Mouse (Mus musculus) left cerebral cortex, adult 11 months (tissue): Measurements from ENCODE around the gene Coa4.

Experiments used
- DNase-seq: peaks from one replicate; pipeline ENCODE4 v3.0.0; 2022; ENCODE audit warnings: low spot score

The Coa4 gene

GRCm38 (mm10) chr7:100504740-100505487, 32.0 kb upstream of the Coa4 start:
- DNase-seq: no peak

GRCm38 (mm10) chr7:100506494-100506893, 30.4 kb upstream of the Coa4 start:
- DNase-seq: no peak

DNA sequence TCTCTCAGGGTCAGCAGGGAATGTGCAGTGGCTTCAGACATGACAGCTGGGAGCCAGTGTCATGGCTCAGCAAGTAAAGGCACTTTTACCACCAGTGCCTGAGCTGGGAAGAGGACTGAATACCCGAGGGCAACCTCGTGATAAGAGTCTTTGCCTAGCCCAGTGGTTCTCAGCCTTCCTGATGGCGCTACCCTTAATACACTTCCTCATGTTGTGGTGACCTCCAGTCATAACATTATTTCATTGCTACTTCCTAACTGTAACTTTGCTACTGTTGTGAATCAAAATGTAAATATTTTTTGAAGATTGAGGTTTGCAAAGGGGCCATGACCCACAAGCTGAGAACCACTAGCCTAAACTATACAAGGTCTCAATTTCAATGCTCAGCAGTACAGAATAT, 28.2 kb upstream of the Coa4 start:
- no peak for DNase-seq

DNA sequence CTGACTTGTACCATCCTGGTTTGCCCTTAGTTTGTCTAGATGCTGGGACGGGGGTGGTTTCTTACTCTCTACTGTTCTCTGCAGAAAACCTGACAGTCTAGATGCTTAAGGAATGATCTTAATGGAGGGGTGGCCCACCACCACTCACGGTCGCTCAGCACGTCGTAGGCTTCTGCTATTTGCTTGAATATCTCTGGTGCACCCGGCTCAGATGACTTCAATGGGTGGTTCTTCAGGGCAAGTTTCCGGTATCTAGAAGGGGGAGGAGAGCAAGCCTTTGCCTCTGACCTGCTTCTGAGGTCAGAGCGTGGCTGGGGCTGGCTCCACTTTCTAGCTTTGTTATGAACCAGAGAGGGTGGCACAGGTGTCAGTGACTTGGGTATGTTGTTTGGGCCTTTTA, 25.3 kb upstream of the Coa4 start:
- no peak for DNase-seq

DNA sequence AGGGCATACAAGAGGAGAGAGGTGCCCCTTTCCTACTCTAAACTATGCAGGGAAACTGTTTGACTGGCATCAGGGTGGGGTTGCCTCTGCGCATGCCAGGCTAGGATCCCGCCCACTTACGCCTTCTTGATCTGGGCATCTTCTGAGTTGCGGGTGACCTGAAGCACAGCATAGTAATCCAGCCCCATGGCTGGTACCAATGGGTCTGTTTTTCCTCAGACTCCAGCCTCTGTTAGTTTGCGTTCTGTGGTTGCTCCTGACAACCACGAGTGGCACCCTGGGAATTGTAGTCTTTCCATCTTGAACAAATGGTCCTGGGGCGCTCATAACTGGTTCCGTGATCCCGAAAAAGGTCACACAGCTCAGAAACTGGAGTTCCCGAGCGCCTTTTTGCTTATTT, 22.3 kb upstream of the Coa4 start, which contains the start of gene Dnajb13:
Gene Dnajb13 (minus strand): TSS at position 388 of the 400 bp plus-strand sequence.
- no peak for DNase-seq

DNA sequence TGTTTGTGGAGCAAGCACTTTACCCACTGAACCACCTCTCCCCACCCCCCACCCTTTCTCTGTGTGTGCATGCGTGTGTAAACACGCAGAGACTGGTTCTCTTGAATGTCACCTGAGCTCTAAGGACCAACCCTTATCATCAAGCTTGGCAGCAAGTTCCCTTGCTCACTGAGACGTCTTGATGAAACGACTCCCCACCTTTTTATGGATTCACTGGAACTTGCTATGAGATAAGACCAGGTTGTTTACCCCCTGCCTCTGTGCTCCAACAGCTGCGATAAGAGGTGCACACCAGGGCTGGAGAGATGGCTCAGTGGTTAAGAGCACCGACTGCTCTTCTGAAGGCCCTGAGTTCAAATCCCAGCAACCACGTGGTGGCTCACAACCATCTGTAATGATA, 16.7 kb upstream of the Coa4 start:
- DNase-seq: no peak

DNA sequence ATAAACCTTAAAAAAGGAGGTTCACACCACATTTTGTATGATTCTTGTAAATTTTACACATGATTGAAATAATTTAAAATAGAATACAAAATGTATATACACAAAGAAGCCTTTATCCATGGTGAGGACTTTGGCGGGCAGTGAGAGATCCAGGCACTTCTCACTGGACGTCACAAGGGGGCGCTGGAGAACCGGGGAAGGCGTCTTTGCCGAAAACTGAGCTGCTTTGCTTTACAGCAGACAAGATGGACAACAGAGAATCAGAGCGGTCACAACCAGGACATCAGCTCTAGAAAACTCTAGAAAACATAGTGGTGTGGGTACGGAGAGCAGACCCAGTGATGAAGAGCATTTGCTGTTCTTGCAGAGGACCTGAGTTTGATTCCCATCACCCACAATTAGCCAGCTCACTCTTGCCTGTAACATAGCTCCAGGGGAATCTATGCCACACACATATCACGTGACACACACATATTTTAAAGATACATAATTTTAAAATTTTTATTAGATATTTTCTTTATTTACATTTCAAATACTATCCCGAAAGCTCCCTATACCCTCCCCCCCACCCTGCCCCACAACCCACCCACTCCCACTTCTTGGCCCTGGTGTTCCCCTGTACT, 16.1 kb upstream of the Coa4 start:
- DNase-seq: peak; percentile 30

- DNase-seq: no peak
Observed at GRCm38 (mm10) chr7:100522222-100522621, 14.6 kb upstream of the Coa4 start.

DNA sequence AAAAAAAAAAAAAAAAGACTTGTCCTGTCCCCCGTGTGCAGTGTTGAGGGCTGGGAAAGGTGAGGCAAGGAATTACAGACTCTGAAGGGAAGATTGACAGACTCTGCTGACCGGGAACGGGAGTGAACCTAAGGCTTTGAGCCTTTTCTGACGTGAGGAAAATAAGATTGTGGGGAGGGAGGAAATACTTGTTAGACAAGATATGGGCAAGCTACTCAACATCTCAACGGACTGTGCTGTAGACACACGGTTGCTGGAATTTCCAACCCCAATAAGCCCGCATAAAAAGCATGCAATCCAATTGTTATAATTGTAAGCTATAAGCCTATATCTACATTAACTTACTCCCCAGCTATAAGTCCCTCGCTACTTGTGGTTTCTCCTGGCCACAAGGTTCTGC, 12.2 kb upstream of the Coa4 start:
- no peak for DNase-seq

DNA sequence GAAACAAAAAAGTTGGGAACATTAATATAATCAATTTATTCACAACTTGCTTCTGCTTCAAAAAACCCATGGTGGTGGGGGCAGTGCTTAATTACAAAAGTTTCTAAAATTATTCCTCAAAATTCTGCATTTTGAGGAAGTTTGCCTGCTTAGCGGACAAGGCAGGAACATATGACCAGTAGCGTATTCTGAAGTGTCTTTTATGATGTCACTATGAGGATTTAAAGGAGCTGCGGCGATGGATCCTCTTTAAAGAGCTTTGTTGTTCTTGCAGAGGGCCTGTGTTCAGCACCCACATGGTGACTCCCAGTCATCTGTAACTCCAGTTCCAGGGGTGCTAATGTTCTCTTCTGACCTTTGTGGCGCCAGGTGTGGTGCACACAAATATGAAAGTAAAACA, 6.1 kb upstream of the Coa4 start:
- no peak for DNase-seq

DNA sequence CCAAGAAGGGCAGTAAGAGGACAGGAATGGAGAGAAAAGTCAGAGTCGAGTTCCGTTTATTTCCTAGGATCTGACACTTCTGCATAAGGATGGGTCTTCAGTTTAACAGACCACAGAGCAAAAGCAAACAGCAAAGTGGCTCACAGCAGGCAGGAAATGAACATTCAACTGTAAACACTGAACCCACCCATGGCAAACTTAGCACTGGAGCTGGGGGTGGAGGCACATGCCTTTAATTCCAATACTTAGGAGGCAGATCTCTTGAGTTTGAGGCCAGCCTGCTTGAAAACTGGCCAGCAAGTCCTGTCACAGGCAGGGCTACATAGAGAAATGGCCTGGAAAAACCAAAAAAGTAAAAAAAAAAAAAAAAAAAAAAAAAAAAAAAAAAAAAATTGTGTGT, 3.4 kb upstream of the Coa4 start:
- no peak for DNase-seq

DNA sequence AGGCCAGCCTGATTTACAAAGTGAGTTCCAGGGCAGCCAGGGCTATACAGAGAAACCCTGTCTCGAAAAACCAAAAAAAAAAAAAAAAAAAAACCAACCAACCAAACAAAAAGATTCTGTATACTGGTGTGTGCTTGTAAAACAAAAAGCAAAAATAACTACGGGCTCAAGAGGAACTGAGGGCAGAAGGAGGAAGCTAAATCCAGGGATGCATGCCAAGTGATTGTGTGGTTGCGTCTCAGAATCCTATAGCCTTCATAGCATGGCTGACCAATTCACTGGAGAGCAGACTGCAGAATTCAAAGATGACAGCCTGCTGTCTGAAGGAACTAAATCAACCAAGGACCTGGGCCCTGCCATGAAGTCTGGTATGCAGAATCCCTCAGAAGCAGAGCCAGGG, 2.7 kb upstream of the Coa4 start:
- no peak for DNase-seq

- no peak for DNase-seq
Observed at GRCm38 (mm10) chr7:100535831-100536230, 1.0 kb upstream of the Coa4 start.

DNA sequence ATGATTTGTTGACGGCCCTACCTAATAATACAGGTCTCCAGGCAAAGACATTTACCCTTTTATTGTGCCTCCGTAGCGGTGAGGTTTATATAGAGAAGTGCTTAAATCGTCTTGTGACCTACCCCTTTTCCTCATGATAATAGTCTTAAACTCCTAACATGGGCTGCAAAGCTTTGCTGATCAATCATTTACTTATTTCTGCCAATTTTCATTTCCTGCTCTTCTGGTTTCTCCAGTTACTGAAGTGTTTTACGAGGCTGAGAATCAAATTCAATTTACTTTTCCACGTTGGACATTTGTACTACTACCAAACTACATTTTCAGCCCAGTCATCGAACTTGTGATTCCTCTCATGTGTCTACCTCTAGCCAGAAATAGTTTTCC, 640 bp downstream of the Coa4 start:
- DNase-seq: no peak

DNA sequence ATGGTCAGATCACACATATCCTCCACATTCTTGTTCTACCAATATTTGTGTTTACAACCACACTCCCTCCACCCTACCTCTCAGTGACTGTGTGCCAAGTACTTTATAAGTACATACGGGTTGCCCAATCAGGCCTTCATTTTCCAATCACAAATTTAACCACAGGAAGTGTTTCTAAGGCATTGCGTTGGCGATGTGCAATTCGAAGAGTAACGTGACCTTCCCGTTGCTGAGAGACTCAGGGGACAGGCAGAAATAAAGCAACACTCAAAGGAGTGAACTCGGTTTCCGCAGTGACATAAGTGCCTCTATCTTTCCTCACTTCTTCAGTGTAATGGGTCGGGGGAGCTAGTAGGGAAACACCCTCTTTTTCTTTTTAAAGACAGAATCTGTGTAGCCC, 2.6 kb downstream of the Coa4 start:
- DNase-seq: no peak

- DNase-seq: no peak
Observed at GRCm38 (mm10) chr7:100544437-100544836, 7.6 kb downstream of the Coa4 start.

- DNase-seq: no peak
Observed at GRCm38 (mm10) chr7:100547631-100548030, 10.8 kb downstream of the Coa4 start.

DNA sequence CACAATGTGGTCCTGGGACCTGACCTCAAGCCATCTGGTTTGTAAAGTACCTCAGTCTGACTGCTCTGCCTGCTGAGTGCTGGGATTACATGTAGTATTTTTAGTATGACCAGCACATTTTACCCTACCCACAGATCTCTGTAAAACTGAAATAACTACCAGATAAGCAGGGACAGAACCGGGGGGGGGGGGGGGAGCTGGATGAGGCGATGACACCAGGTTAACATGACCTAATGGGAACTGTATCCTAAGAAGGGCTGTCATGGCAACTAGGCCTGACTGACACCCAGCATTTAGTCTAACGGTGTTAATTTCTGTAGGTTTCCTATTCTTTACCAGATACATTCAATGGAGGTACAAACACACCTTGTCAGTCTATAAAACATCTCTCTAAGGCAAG, 12.9 kb downstream of the Coa4 start:
- DNase-seq: no peak

DNA sequence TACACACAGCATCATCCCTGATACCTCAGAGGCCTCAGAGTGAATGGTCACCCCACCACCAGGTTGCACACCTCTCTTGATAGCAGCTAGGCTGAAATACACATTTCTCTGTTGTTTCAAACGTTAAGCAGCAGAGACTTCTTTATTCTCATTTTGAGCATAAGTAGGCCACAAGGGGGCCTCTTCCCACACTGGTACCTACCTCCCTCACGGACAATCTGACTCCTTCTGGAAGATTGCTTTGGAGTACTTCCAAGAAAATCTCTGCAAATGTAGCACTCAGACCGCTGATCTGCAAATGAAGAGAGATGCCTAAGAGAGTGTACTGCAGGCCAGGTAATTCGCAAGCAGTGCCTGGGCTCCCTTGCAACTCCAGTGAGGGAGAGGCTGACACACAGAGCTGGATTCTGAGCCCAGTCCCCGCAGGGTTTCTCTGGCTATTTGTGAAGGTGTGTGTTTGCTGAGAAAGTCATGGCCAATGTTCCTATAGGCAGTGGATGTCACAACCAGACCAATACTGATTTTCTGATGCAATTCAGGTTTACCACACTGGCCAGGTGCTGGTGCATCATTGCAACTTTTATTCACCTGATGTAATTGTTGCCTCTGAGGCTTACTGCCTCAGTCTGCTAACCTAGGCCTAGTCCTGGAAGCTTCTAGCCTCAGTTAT, 13.6 kb downstream of the Coa4 start:
- DNase-seq: peak; percentile 61

GRCm38 (mm10) chr7:100554939-100555338, 18.1 kb downstream of the Coa4 start:
- no peak for DNase-seq

GRCm38 (mm10) chr7:100555431-100555951, 18.6 kb downstream of the Coa4 start:
- DNase-seq: peak; percentile 64

- no peak for DNase-seq
Observed at GRCm38 (mm10) chr7:100557241-100557640, 20.4 kb downstream of the Coa4 start.

- DNase-seq: no peak
Observed at GRCm38 (mm10) chr7:100559331-100559730, 22.5 kb downstream of the Coa4 start.
